ENCODE assay signal across 8 mouse cellular contexts in genomic region chr10:111957271-111958045, GRCm38 (mm10). TPM values are rescaled to one million over a fixed set of nuclear protein-coding genes. Genes with fewer than 3 reads are reported as not detected.
DNase-seq lines count a peak whose midpoint lies in the region; ATAC-seq lines count a peak whose summit lies in the region.

No protein-coding gene starts in this region.

- WGBS in forebrain, embryonic 12.5 days = 64% methylated on average over 10 of the region's 10 CpGs
- WGBS in liver, embryonic 16.5 days (ENCODE audit: insufficient replicate concordance) = 53% methylated on average over 10 of the region's 10 CpGs
- 69% methylated on average over 10 of the region's 10 CpGs for WGBS in neural tube, embryonic 14.5 days

- no peaks in the 10 kb centered on the region for H3K27me3 ChIP-seq in forebrain, embryonic 12.5 days
- no peaks in the 10 kb centered on the region for H3K27me3 ChIP-seq in liver, embryonic 16.5 days (ENCODE audit: control insufficient read depth, insufficient read depth, low read depth, low read length)
- H3K27me3 ChIP-seq in neural tube, embryonic 14.5 days (ENCODE audit: control insufficient read depth, insufficient read depth, low read length) = no peaks in the 10 kb centered on the region

- no peaks in the 10 kb centered on the region for H3K9me3 ChIP-seq in forebrain, embryonic 12.5 days
- no peaks in the 10 kb centered on the region for H3K9me3 ChIP-seq in liver, embryonic 16.5 days (replicated peaks; ENCODE audit: control insufficient read depth, low read length)
- H3K9me3 ChIP-seq in neural tube, embryonic 14.5 days (ENCODE audit: control insufficient read depth, low read length) = no peaks in the 10 kb centered on the region

- DNase-seq in MN1 (ENCODE audit: low spot score) = peak; percentile 91
- DNase-seq in c-Kit-positive CD71-positive TER-119-positive erythroid progenitor cells, embryonic 14.5 days (ENCODE audit: low spot score) = peak; percentile 62
- peak; percentile 54 to 75 for DNase-seq in heart, postnatal 14 days
- DNase-seq in kidney, postnatal 4 days = peak; percentile 35 to 66
- DNase-seq in thymus, postnatal 25 days = peak; percentile 51

- intact Hi-C loops in heart, postnatal 14 days (cut with DNase I) = loop anchor here (1.0 to 5.0 kb wide), 3 partner anchors 33 to 660 kb away; partner anchors contain the start of gene Bbs10

- H3K9ac ChIP-seq in forebrain, embryonic 12.5 days = no peak overlapping the region
- no peak overlapping the region for H3K9ac ChIP-seq in liver, embryonic 16.5 days (ENCODE audit: low read depth, low read length)
- H3K9ac ChIP-seq in neural tube, embryonic 14.5 days (replicated peaks; ENCODE audit: low read depth, low read length) = no peak overlapping the region

- H3K4me2 ChIP-seq in forebrain, embryonic 12.5 days = no peak overlapping the region
- H3K4me2 ChIP-seq in liver, embryonic 16.5 days (ENCODE audit: low read depth, low read length) = no peak overlapping the region
- no peak overlapping the region for H3K4me2 ChIP-seq in neural tube, embryonic 14.5 days (ENCODE audit: low read depth, low read length)

- no peaks in the 10 kb centered on the region for H3K4me1 ChIP-seq in forebrain, embryonic 12.5 days
- H3K4me1 ChIP-seq in liver, embryonic 16.5 days (ENCODE audit: control insufficient read depth, low read depth, low read length) = no peaks in the 10 kb centered on the region
- no peaks in the 10 kb centered on the region for H3K4me1 ChIP-seq in neural tube, embryonic 14.5 days (ENCODE audit: control insufficient read depth, insufficient read depth, low read length)

- H3K4me3 ChIP-seq in forebrain, embryonic 12.5 days (replicated peaks) = no peak overlapping the region
- no peak overlapping the region for H3K4me3 ChIP-seq in liver, embryonic 16.5 days (ENCODE audit: low read depth, low read length)
- no peak overlapping the region for H3K4me3 ChIP-seq in neural tube, embryonic 14.5 days (ENCODE audit: low read depth, low read length)

- ATAC-seq in forebrain, embryonic 12.5 days (ENCODE audit: low FRiP score) = peak; percentile 84
- ATAC-seq in liver, embryonic 16.5 days (ENCODE audit: low read depth) = peak; percentile 50
- ATAC-seq in neural tube, embryonic 14.5 days (ENCODE audit: low read depth) = peak; percentile 91

- H3K27ac ChIP-seq in forebrain, embryonic 12.5 days = no peak overlapping the region
- H3K27ac ChIP-seq in liver, embryonic 16.5 days (ENCODE audit: low read length) = no peak overlapping the region
- no peak overlapping the region for H3K27ac ChIP-seq in neural tube, embryonic 14.5 days (ENCODE audit: low read depth, low read length)

- H3K36me3 ChIP-seq in forebrain, embryonic 12.5 days (replicated peaks) = no peaks in the 10 kb centered on the region
- no peaks in the 10 kb centered on the region for H3K36me3 ChIP-seq in liver, embryonic 16.5 days (ENCODE audit: control insufficient read depth, insufficient read depth)
- no peaks in the 10 kb centered on the region for H3K36me3 ChIP-seq in neural tube, embryonic 14.5 days (ENCODE audit: control insufficient read depth, insufficient read depth, low read length)

RNA-seq across cellular contexts. Expression of gene Krr1, which starts 15.0 kb away (rescaled TPM):
- 59.1 and 61.2 TPM in 2 replicates for polyA plus RNA-seq in forebrain, embryonic 12.5 days (2016; fragmentation: Nextera tagmentation; extraction: Ambion mirVana)
- total RNA-seq in heart, postnatal 14 days (2021) = 10 to 100 TPM; 20.9 to 22.9 TPM
- polyA plus RNA-seq in liver, embryonic 16.5 days (2015; fragmentation: Nextera tagmentation; extraction: Ambion mirVana) = 16.1 and 17.2 TPM in 2 replicates
- polyA plus RNA-seq in neural tube, embryonic 14.5 days (2014; fragmentation: Nextera tagmentation; extraction: Ambion mirVana) = 36.8 and 37.9 TPM in 2 replicates

RNA-seq across cellular contexts. Expression of gene Glipr1, which starts 45.0 kb away (rescaled TPM):
- 0.44 and 1.0 TPM in 2 replicates for polyA plus RNA-seq in forebrain, embryonic 12.5 days (2016; fragmentation: Nextera tagmentation; extraction: Ambion mirVana)
- total RNA-seq in heart, postnatal 14 days (2021) = 1 to 10 TPM; 1.4 to 2.3 TPM
- polyA plus RNA-seq in liver, embryonic 16.5 days (2015; fragmentation: Nextera tagmentation; extraction: Ambion mirVana) = 7.6 and 10.4 TPM in 2 replicates
- polyA plus RNA-seq in neural tube, embryonic 14.5 days (2014; fragmentation: Nextera tagmentation; extraction: Ambion mirVana) = 0.91 and 1.2 TPM in 2 replicates
